Mouse (Mus musculus): ENCODE data around the gene Atp1a2. TPM values are rescaled to one million over a fixed set of nuclear protein-coding genes. Genes with fewer than 3 reads are reported as not detected.
"Not testable (repeated sequence)": the region's sequence is repeated elsewhere in the genome, so short reads cannot be mapped to it uniquely, and the experiment has no call there.

Gene Atp1a2
- total RNA-seq, 2 experiments from 2014 or later: 592 to 599 TPM

DNA sequence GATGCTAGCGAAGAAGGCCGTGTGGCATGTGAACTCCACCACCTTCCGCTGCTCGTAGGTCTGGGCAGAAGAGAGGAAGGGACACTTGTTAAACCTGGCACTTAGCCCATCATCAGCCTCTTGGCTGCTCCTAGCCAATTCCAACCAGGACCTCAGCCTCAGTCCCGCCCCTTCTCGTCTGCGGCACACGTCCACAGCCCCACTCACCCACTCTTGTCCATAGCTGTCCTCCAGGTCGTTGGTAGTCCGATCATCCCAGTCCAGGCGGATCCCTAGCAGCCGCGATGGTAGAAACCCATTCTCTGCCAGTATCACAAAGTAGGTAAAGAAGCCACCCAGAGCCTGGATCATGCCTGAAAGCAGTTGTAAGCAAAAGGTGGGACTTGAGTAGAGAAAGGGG is 19.5 kb downstream of the Atp1a2 start:
- no peak for DNase-seq (ENCODE audit: extremely low spot score in 1 of 2, low spot score in 1 of 2)

DNA sequence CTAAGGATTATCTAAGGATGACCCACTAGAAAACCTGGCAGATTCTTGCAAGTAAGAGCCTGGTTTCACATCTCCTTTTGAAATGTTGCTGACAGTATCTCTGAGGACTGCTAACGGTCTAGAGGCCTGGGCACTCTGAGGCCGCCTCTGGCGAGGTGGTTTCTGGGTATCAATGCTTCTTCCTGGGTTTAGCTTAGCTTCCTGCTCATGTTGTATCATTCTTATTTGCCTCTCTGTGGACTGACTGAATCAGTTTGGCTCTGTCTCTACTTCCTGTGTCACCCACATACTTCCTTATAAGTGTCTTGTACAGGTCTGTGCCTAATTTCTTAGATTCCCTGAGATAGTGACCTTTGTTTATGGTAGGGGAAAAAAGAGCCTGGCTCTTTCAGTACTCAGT is 20.7 kb downstream of the Atp1a2 start:
- DNase-seq (ENCODE audit: extremely low spot score in 1 of 2, low spot score in 1 of 2): no peak

GRCm38 (mm10) chr1:172274547-172274946 is 23.3 kb downstream of the Atp1a2 start:
- DNase-seq (ENCODE audit: extremely low spot score in 1 of 2, low spot score in 1 of 2): no peak

GRCm38 (mm10) chr1:172274116-172274515 is 23.7 kb downstream of the Atp1a2 start:
- no peak for DNase-seq (ENCODE audit: extremely low spot score in 1 of 2, low spot score in 1 of 2)

DNA sequence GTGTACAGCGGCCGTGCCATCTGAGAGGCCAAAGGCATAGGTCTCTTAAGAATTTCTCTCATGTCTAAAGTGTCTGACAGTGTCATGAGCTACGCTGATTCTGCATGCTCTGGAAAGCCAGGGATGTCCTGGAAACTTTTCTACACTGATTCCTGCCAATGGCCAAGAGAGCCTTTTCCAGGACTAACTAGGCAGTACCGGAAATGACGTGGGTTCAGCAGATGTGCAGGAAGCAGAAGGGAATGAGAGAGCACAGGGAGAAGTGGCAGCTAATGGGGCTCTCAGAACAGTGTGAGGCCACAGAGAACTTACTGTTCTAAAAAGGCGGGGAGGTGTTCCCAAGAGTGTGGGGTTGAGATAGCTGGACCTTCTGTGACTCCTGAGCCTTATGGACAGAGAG is 24.5 kb downstream of the Atp1a2 start:
- DNase-seq (ENCODE audit: extremely low spot score in 1 of 2, low spot score in 1 of 2): no peak

DNA sequence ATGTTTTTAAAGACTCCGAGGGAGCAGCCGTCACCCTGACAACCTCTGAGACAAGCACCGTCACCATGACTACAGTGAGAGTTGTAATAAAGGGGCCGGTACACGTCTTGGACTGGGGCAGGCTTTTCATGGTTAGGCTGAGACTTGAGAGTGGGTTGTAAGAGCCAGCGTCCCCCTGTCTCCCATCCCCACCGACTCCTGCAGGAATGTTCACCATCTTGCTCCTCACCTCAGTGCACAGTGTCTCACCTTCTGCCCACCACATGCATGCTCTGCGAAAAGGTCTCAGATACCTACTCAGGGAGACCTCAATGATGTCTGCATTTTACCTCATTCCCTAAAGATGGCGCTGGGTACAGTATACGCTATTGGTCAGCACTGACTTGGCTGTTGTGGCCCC is 26.1 kb downstream of the Atp1a2 start:
- DNase-seq (ENCODE audit: extremely low spot score in 1 of 2, low spot score in 1 of 2): no peak

GRCm38 (mm10) chr1:172271208-172271607 is 26.7 kb downstream of the Atp1a2 start:
- DNase-seq (ENCODE audit: extremely low spot score in 1 of 2, low spot score in 1 of 2): no peak

DNA sequence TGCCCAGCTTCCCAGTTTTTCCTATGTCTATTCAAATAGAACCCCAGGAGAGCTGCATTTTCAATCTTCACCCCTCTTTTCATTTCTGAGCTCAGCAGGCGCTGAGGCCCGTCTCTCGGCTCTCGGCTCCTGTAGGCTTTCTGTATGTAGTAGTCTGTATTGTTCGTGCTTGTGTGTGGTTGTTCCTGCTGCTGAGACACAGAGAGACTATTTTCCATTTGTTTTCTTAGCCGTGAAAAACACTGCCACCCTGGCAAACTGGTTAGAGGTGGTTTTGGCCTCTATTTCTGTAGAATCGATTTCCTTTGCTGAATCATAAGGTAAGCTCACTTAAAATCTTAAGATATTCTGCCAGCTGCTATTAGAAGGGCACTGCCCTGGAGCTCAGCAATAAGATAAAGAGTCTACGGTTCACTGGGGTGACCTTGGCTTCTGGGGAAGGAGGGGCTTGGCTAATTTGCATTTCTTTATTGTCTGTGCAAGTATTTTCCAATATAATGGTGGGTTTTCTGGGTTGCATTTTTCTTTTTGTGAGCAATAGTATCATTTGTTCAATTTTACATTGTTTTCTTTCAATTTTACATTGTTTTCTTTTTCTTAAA is 36.3 kb downstream of the Atp1a2 start, which contains the start of gene Igsf8:
Gene Igsf8 (plus strand): TSS at position 165 of the 602 bp plus-strand sequence.
- DNase-seq (ENCODE audit: extremely low spot score in 1 of 2, low spot score in 1 of 2): no peak

GRCm38 (mm10) chr1:172258314-172258713 is 39.5 kb downstream of the Atp1a2 start, which contains the start of gene Atp1a4:
Atp1a4 (minus strand) TSS chr1:172258414.
- no peak for DNase-seq (ENCODE audit: extremely low spot score in 1 of 2, low spot score in 1 of 2)

- DNase-seq (ENCODE audit: extremely low spot score in 1 of 2, low spot score in 1 of 2): no peak
These were observed 50.2 kb downstream of the Atp1a2 start for GRCm38 (mm10) chr1:172247679-172248078.

- peak in 1 of 2 experiments; percentile 11 for DNase-seq (ENCODE audit: extremely low spot score in 1 of 2, low spot score in 1 of 2)
These were observed 50.6 kb downstream of the Atp1a2 start for GRCm38 (mm10) chr1:172247216-172247615.

DNA sequence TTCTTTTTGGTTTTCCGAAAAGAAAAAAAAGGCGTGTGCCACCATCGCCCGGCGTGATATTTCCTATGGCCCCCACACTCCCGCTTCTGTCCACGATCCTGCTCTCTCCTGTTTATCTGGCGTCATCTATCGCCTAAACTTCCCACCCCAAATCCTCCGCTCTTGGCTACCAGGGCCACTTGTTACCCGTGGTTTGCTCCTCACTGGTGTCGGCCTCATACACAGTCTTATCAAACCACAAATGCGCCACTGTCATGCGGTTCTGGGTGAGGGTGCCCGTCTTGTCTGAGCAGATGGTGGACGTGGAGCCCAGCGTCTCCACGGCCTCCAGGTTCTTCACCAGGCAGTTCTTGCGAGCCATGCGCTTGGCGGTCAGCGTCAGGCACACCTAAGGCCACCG is 53.2 kb downstream of the Atp1a2 start:
- not testable (repeated sequence) for DNase-seq (ENCODE audit: extremely low spot score in 1 of 2, low spot score in 1 of 2)

- peak in 1 of 2 experiments; percentile 27 for DNase-seq (ENCODE audit: extremely low spot score in 1 of 2, low spot score in 1 of 2)
These were observed 54.2 kb downstream of the Atp1a2 start for GRCm38 (mm10) chr1:172243547-172244205.

DNA sequence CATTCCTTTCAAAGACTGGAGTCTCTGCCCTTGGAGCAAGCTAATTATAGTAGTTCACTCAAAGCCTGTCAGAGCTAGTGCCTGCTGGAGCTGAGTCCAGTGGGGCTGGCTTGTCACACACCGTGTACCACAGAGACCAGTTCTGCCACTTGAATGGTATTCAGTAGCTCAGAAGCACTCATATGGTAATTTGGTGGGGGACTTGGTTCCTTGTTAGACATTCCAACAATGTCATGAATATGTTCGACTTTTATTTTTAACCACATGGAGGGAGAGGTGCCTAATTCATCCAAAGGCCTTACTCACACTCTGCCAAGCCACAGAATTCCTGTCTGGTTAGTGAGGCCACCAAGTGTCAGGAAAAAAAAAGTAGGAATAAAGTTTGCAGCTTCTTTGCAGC is 55.5 kb downstream of the Atp1a2 start:
- DNase-seq (ENCODE audit: extremely low spot score in 1 of 2, low spot score in 1 of 2): no peak

GRCm38 (mm10) chr1:172240945-172241708 is 56.7 kb downstream of the Atp1a2 start:
- DNase-seq (ENCODE audit: extremely low spot score in 1 of 2, low spot score in 1 of 2): no peak

DNA sequence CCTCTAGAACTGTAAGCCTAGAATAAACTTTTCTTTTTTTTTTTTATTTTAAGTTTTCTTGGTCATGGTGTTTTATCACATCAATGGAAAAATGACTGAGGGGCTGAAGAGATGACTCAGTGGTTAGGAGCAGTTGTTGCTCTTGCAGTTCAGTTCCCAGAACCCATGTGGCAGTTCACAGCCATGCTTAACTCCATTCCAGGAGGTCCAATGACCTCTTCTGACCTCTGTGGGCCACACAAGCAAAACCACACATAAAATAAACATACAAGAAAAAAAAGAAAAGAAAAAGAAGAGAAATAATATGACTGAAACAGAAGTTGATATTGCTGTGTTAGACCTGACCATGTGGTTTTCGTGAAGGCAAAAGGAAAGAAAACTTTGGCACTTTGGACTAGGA is 68.6 kb downstream of the Atp1a2 start:
- DNase-seq (ENCODE audit: extremely low spot score in 1 of 2, low spot score in 1 of 2): no peak

- no peak for DNase-seq (ENCODE audit: extremely low spot score in 1 of 2, low spot score in 1 of 2)
These were observed 69.7 kb downstream of the Atp1a2 start for GRCm38 (mm10) chr1:172228209-172228608.

Data from layer of hippocampus, postnatal 25 days (tissue).